Mouse (Mus musculus) neural tube, embryonic 12.5 days (tissue): Measurements from ENCODE around the gene Zc3h4. TPM values are rescaled to one million over a fixed set of nuclear protein-coding genes. Genes with fewer than 3 reads are reported as not detected.

Experiments
- ATAC-seq: fragments of 200-750 bp; cut with Nextera tagmentation; 2 replicates; pipeline ENCODE4 v1.8.0; 2017; ENCODE audit warnings: low read depth, mild to moderate bottlenecking, moderate TSS enrichment, moderate library complexity; ENCODE audit not compliant: low FRiP score
- H3K27ac ChIP-seq: fragments of 300-500 bp; sonication (generic); 2 replicates; pipeline ENCODE4 v1.5.1; 2016
- H3K27me3 ChIP-seq: fragments of 300-500 bp; sonication (generic); replicated peaks from 2 replicates; pipeline ENCODE4 v1.6.1; 2016; ENCODE audit warnings: mild to moderate bottlenecking
- H3K36me3 ChIP-seq: fragments of 300-500 bp; sonication (generic); 2 replicates; pipeline ENCODE4 v1.6.1; 2016; ENCODE audit warnings: mild to moderate bottlenecking
- H3K4me1 ChIP-seq: fragments of 300-500 bp; sonication (generic); 2 replicates; pipeline ENCODE4 v1.6.1; 2016
- H3K4me2 ChIP-seq: fragments of 300-500 bp; sonication (generic); replicated peaks from 2 replicates; pipeline ENCODE4 v1.6.1; 2016; ENCODE audit warnings: mild to moderate bottlenecking
- H3K4me3 ChIP-seq: fragments of 300-500 bp; sonication (generic); 2 replicates; pipeline ENCODE4 v1.5.1; 2016
- H3K9ac ChIP-seq: fragments of 300-500 bp; sonication (generic); 2 replicates; pipeline ENCODE4 v1.6.1; 2016; ENCODE audit warnings: mild to moderate bottlenecking
- H3K9me3 ChIP-seq: fragments of 300-500 bp; sonication (generic); 2 replicates; pipeline ENCODE4 v1.6.1; 2016; ENCODE audit warnings: mild to moderate bottlenecking
- WGBS: fragments of 180-500 bp; shearing (Covaris S2); methylation state at CpG from one replicate; pipeline ENCODE4 v1.1.7; 2016; 5-methylcytosine and 5-hydroxymethylcytosine counted together
- polyA plus RNA-seq: library from polyadenylated mRNA; unstranded; fragments of >200 nt; fragmentation: Nextera tagmentation; extraction: Ambion mirVana; gene quantifications from 2 replicates; pipeline ENCODE4 v1.2.1, GENCODE M21; 2016

Zc3h4 gene
- polyA plus RNA-seq, 1 experiment from 2014 or later = 27.8 TPM

- H3K4me1 ChIP-seq = peaks cover 15% of the 10 kb centered on the region; the same call in 1 of the 2 replicates
- H3K27ac ChIP-seq = no peak overlapping the region
- WGBS = 87% methylated on average over 5 of the region's 5 CpGs
These were observed 55.6 kb downstream of the Zc3h4 start for GRCm38 (mm10) chr7:16456289-16456688.

GRCm38 (mm10) chr7:16460566-16460965 lies 59.9 kb downstream of the Zc3h4 start:
- WGBS = 63% methylated on average over 13 of the region's 13 CpGs
- H3K9me3 ChIP-seq = no peaks in the 10 kb centered on the region; the same call in 1 of the 2 replicates
- 0 out of 2 replicates have a peak, but pooled peaks cover 5% of the 10 kb centered on the region for H3K4me1 ChIP-seq
- H3K27ac ChIP-seq = no peak overlapping the region
- no peak for ATAC-seq
- H3K9ac ChIP-seq = no peak overlapping the region
- no peak overlapping the region for H3K4me3 ChIP-seq
- H3K27me3 ChIP-seq = peaks cover 13% of the 10 kb centered on the region; the same call in 1 of the 2 replicates
- H3K36me3 ChIP-seq = peaks cover 3% of the 10 kb centered on the region
- H3K4me2 ChIP-seq = no peak overlapping the region

More at GRCm38 (mm10) chr7:16456289-16456688, 55.6 kb downstream of the Zc3h4 start:
- Histone ChIP-seq H3K36me3 (peaks cover 8% of the 10 kb centered on the region), H3K9me3 (no peaks in the 10 kb centered on the region; the same call in 1 of the 2 replicates), H3K27me3 (0 out of 2 replicates have a peak, but pooled peaks cover 8% of the 10 kb centered on the region), H3K4me3 (no peak overlapping the region), H3K4me2 (no peak overlapping the region), H3K9ac (no peak overlapping the region)
- ATAC-seq = no peak

GRCm38 (mm10) chr7:16461151-16461550 lies 60.4 kb downstream of the Zc3h4 start:
- H3K9me3 ChIP-seq = no peaks in the 10 kb centered on the region; the same call in 1 of the 2 replicates

GRCm38 (mm10) chr7:16461705-16462104 lies 61.0 kb downstream of the Zc3h4 start:
- H3K4me1 ChIP-seq = 0 out of 2 replicates have a peak, but pooled peaks cover 5% of the 10 kb centered on the region
- 91% methylated on average over 6 of the region's 6 CpGs for WGBS
- no peak overlapping the region for H3K4me3 ChIP-seq
- H3K9ac ChIP-seq = no peak overlapping the region
- H3K27me3 ChIP-seq = peaks cover 13% of the 10 kb centered on the region; the same call in 1 of the 2 replicates
- H3K27ac ChIP-seq = no peak overlapping the region
- H3K36me3 ChIP-seq = peaks cover 3% of the 10 kb centered on the region; the same call in 1 of the 2 replicates
- no peak for ATAC-seq
- H3K4me2 ChIP-seq = no peak overlapping the region
- H3K9me3 ChIP-seq = no peaks in the 10 kb centered on the region; the same call in 1 of the 2 replicates

More at GRCm38 (mm10) chr7:16461151-16461550, 60.4 kb downstream of the Zc3h4 start:
- ATAC-seq = no peak
- no peak overlapping the region for H3K4me2 ChIP-seq
- H3K4me1 ChIP-seq = 0 out of 2 replicates have a peak, but pooled peaks cover 5% of the 10 kb centered on the region
- no peak overlapping the region for H3K9ac ChIP-seq
- H3K27ac ChIP-seq = no peak overlapping the region
- WGBS = 61% methylated on average over 6 of the region's 6 CpGs
- H3K4me3 ChIP-seq = no peak overlapping the region
- H3K27me3 ChIP-seq = peaks cover 13% of the 10 kb centered on the region; the same call in 1 of the 2 replicates
- peaks cover 3% of the 10 kb centered on the region; the same call in 1 of the 2 replicates for H3K36me3 ChIP-seq

- Histone ChIP-seq H3K9me3 (no peaks in the 10 kb centered on the region; the same call in 1 of the 2 replicates), H3K36me3 (peaks cover 3% of the 10 kb centered on the region; the same call in 1 of the 2 replicates), H3K4me2 (no peak overlapping the region), H3K27me3 (peaks cover 16% of the 10 kb centered on the region; the same call in 1 of the 2 replicates), H3K27ac (no peak overlapping the region), H3K9ac (no peak overlapping the region), H3K4me1 (0 out of 2 replicates have a peak, but pooled peaks cover 5% of the 10 kb centered on the region), H3K4me3 (no peak overlapping the region)
- WGBS = 5% methylated on average over 14 of the region's 14 CpGs
- 0 out of 2 replicates have a peak, but pooled peaks have one; percentile 48 for ATAC-seq
These were observed 62.5 kb downstream of the Zc3h4 start for GRCm38 (mm10) chr7:16463214-16463613.

GRCm38 (mm10) chr7:16465160-16465559 lies 64.5 kb downstream of the Zc3h4 start:
- no peak for ATAC-seq
- no peaks in the 10 kb centered on the region for H3K36me3 ChIP-seq
- H3K4me3 ChIP-seq = no peak overlapping the region
- H3K4me1 ChIP-seq = 0 out of 2 replicates have a peak, but pooled peaks cover 5% of the 10 kb centered on the region
- H3K27me3 ChIP-seq = peaks cover 28% of the 10 kb centered on the region; the same call in 1 of the 2 replicates
- H3K27ac ChIP-seq = no peak overlapping the region
- 15% methylated on average over 8 of the region's 8 CpGs for WGBS
- H3K4me2 ChIP-seq = no peak overlapping the region
- no peaks in the 10 kb centered on the region for H3K9me3 ChIP-seq
- H3K9ac ChIP-seq = no peak overlapping the region

GRCm38 (mm10) chr7:16465568-16465967 lies 64.9 kb downstream of the Zc3h4 start:
- ATAC-seq = no peak
- no peak overlapping the region for H3K4me2 ChIP-seq
- no peaks in the 10 kb centered on the region for H3K36me3 ChIP-seq
- no peak overlapping the region for H3K4me3 ChIP-seq
- peaks cover 28% of the 10 kb centered on the region; the same call in 1 of the 2 replicates for H3K27me3 ChIP-seq
- H3K9me3 ChIP-seq = no peaks in the 10 kb centered on the region
- 94% methylated on average over 5 of the region's 5 CpGs for WGBS
- no peak overlapping the region for H3K9ac ChIP-seq
- 0 out of 2 replicates have a peak, but pooled peaks cover 5% of the 10 kb centered on the region for H3K4me1 ChIP-seq
- no peak overlapping the region for H3K27ac ChIP-seq

GRCm38 (mm10) chr7:16466565-16466964 lies 65.9 kb downstream of the Zc3h4 start:
- Histone ChIP-seq H3K27ac (no peak overlapping the region), H3K36me3 (no peaks in the 10 kb centered on the region), H3K4me3 (no peak overlapping the region), H3K9me3 (no peaks in the 10 kb centered on the region), H3K4me2 (no peak overlapping the region), H3K27me3 (peaks cover 31% of the 10 kb centered on the region; the same call in 1 of the 2 replicates), H3K9ac (no peak overlapping the region), H3K4me1 (no peaks in the 10 kb centered on the region)
- ATAC-seq = no peak
- WGBS = 70% methylated on average over 4 of the region's 4 CpGs

- Histone ChIP-seq H3K9me3 (no peaks in the 10 kb centered on the region), H3K27ac (no peak overlapping the region), H3K36me3 (no peaks in the 10 kb centered on the region), H3K4me2 (no peak overlapping the region), H3K4me1 (0 out of 2 replicates have a peak, but pooled peaks cover 4% of the 10 kb centered on the region), H3K4me3 (no peak overlapping the region), H3K27me3 (peaks cover 36% of the 10 kb centered on the region), H3K9ac (no peak overlapping the region)
- 16% methylated on average over 5 of the region's 5 CpGs for WGBS
- ATAC-seq = no peak
These were observed 67.4 kb downstream of the Zc3h4 start for GRCm38 (mm10) chr7:16468115-16468514.

- Histone ChIP-seq H3K36me3 (no peaks in the 10 kb centered on the region), H3K4me2 (no peak overlapping the region), H3K4me1 (peaks cover 20% of the 10 kb centered on the region), H3K4me3 (no peak overlapping the region), H3K27ac (no peak overlapping the region), H3K9me3 (no peaks in the 10 kb centered on the region), H3K27me3 (peaks cover 71% of the 10 kb centered on the region), H3K9ac (no peak overlapping the region)
- 38% methylated on average over 9 of the region's 9 CpGs for WGBS
- ATAC-seq = no peak
These were observed 70.8 kb downstream of the Zc3h4 start for GRCm38 (mm10) chr7:16471549-16471948.

GRCm38 (mm10) chr7:16472116-16472709 lies 71.5 kb downstream of the Zc3h4 start:
- no peak overlapping the region for H3K27ac ChIP-seq
- no peaks in the 10 kb centered on the region for H3K9me3 ChIP-seq
- peaks cover 77% of the 10 kb centered on the region for H3K27me3 ChIP-seq
- 0 out of 2 replicates have a peak, but pooled peaks have one; percentile 38 for ATAC-seq
- H3K36me3 ChIP-seq = no peaks in the 10 kb centered on the region
- peak overlapping the region; percentile 25; the same call in 1 of the 2 replicates for H3K4me2 ChIP-seq
- no peak overlapping the region for H3K4me3 ChIP-seq
- WGBS = 2% methylated on average over 17 of the region's 17 CpGs
- no peak overlapping the region for H3K9ac ChIP-seq
- H3K4me1 ChIP-seq = peaks cover 23% of the 10 kb centered on the region

- ATAC-seq = no peak
- no peak overlapping the region for H3K4me3 ChIP-seq
- H3K9ac ChIP-seq = no peak overlapping the region
- H3K27me3 ChIP-seq = peaks cover 80% of the 10 kb centered on the region
- peaks cover 23% of the 10 kb centered on the region for H3K4me1 ChIP-seq
- no peaks in the 10 kb centered on the region for H3K36me3 ChIP-seq
- WGBS = 36% methylated on average over 8 of the region's 8 CpGs
- H3K4me2 ChIP-seq = no peak overlapping the region
- H3K27ac ChIP-seq = no peak overlapping the region
- no peaks in the 10 kb centered on the region for H3K9me3 ChIP-seq
These were observed 73.1 kb downstream of the Zc3h4 start for GRCm38 (mm10) chr7:16473847-16474246.
